Mouse (Mus musculus) activated CD4-positive, CD25-positive, alpha-beta regulatory T cell, adult 4 months (primary cell): ENCODE results near the gene Tlr5. TPM values are rescaled to one million over a fixed set of nuclear protein-coding genes. Genes with fewer than 3 reads are reported as not detected.

Experiments used
- ATAC-seq: one replicate; pipeline ENCODE4 v1.8.0; 2017
- polyA plus RNA-seq, 2 experiments: library from polyadenylated mRNA; unstranded; fragments of 100-300 nt; shearing (Covaris generic); gene quantifications; one replicate each; pipeline ENCODE4 v1.2.1; 2017

Tlr5 gene
- polyA plus RNA-seq, 2 experiments from 2014 or later = 0.27 TPM; not detected in 1

DNA sequence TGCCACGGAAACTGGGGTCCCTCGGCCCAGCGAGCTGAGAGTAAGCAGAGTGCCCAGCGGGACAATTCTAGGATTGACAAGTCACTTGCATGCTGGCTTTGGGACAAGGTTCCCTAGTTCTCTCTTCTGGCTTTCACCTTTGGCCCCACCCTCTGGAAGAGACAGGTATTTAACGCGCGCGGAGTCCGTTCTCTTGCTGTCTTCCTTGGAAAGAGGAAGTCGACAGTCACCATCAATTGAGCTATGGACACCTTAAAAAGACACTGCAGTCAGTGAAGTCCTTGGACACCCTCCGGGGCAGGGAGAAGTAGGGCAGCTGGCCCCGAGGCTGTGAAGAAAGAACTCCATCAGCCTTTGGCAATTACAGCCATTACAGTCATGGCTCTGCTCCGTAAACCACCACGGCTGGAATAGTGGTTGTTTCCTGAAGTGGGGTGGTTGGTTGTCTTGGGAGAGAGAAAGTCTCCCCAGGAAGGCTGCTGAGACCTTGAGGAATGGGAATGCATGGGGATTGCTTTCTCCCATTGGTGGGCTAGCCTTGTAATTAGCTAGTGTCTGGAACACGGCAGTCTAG is 546 bp downstream of the Tlr5 start:
- ATAC-seq = no peak

DNA sequence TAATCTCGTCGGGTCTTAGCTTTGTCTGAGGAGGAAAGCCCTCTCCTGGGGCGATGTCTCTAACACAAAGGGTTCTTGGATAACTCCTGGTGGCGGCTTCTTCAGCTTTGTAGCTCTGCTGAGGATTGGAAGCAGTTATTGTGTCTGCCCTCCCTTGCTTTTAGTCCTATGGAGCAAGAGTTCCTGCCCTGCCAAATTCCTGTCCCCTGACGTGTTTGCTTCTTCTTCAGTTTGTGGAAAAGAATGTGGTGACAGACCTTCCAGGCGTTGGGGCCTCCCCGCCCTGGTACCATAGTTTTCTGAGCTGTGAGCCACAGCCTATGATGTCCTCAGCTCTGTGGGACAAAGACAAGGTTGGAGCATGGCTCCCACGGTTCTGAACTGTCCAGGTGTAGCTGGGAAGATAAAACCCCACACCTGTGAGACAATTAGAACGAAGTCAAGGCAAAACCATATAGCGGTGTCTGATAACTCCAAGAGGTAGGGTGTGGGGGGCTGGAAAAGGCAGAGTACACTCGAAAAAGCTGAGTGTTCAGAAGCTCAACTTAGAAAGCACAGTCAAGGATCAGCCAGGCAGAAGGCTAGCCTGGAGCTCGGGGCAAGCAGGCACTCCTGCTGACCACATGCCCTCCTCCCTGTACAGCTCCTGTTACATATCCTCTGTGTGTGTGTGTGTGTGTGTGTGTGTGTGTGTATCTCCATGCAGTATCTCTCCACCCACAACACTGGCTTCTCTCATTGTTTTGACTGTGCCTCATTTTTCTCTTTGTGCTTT is 1.8 kb downstream of the Tlr5 start:
- ATAC-seq = no peak

DNA sequence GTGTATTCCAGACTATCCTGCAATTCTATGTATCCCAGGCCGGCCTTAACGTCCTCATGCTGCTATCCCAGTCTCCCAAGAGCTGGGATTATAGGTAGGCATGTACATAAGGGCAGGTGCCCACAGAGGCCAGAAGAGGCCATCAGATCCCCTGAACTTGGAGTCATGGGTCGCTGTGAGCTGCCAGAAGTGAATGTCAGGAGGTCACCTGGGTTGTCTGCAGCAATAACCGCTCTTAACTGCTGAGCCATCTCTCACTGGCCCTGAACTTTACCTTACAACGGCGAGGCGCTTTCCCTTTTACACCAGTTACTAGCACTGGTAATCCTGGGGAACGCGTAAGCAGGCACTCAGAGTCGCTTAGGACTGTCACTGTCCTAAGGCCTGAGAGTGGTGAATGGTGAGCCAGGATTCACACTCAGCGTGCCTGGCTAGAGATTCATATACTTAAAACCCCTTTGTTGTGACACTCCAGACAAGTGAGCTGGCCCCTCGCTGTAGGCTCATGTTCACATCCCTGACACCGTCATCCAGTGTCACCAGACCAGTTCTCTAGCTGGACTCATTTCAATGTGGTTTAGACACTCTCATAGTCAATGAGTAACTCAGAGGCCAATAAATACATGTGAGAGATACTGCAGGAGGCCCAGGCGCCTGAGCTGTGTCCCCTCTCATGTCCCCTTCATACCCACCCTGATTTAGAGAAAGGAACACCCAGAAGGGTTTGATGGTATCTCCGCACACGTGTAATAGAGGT is 2.6 kb downstream of the Tlr5 start:
- no peak for ATAC-seq

GRCm38 (mm10) chr1:182957826-182958544 is 3.4 kb downstream of the Tlr5 start:
- ATAC-seq = no peak

GRCm38 (mm10) chr1:182958824-182959223 is 4.2 kb downstream of the Tlr5 start:
- no peak for ATAC-seq

DNA sequence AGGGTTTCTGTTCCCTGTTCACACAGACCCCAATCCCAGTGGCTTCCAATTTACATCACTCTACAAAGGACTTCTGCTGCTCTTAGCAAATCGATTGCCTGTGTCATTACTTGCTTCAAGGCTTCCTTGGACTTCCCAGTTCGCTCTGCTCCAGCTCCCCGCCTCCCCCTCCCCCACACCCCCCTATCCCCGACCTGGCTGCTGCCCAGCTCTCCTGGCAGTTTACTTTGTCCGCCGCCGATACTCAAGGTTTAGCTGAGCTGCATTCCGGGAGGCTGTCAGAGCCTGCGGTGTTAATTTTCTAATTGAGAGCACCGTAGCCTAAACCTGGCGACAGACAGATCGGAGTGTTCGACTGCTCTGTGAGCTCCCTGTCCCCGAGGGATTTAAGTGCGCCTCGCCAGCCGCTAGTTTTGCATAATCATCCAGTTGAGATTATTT is 4.7 kb downstream of the Tlr5 start:
- ATAC-seq = no peak

DNA sequence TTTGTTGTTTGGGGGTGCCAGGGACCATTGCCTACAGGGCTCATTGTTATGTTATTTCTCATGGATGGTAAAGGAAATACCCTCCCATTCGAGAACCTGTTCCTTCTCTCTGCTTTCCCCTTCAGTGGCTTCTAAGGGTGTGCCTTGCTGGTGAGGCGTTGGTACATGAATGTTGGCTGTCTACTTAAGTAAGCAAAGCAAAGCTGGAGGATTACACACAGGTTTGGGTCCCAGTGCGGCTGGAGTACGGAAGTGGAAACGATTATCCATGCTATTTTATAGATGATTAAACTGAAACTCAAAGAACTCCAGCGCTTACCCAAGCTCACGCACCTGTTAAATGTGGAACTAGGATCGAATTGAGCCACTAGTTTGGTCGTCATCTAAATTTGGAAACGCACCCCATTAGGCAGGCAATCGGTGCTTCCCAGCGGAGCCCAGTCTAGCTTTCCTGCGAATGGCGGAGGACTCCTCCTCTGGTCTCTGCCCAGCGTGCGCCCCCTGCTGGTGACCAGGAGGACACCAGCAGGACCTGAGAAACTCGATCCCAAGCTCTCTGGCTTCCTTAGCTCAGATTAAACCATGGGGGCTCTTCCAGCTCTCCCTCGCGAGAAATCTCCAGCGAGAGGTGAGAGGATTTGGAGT is 5.3 kb downstream of the Tlr5 start:
- ATAC-seq = peak; percentile 80

DNA sequence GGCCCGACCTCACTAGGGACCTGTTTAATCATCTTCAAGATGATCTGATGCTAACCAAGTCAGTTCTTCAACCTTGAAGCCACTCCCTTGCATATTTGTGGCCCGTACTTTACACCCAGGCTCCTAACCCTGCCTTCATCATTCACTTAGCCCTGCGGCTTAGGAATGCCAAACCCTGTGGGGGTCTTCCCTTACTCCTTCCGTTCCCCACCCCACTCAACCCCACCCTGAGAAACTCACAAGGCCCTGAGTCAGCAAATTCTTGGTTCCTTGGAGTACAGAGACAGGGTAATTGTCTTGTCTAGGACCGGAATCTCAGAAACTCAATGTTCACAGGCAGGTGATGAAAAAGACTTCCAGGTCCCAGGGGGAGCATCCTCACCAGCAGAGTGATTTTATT is 6.5 kb downstream of the Tlr5 start:
- ATAC-seq = no peak

GRCm38 (mm10) chr1:182963329-182963728 is 8.7 kb downstream of the Tlr5 start:
- ATAC-seq = no peak

- ATAC-seq = no peak
Measured at GRCm38 (mm10) chr1:182964855-182965466, 10.4 kb downstream of the Tlr5 start.

DNA sequence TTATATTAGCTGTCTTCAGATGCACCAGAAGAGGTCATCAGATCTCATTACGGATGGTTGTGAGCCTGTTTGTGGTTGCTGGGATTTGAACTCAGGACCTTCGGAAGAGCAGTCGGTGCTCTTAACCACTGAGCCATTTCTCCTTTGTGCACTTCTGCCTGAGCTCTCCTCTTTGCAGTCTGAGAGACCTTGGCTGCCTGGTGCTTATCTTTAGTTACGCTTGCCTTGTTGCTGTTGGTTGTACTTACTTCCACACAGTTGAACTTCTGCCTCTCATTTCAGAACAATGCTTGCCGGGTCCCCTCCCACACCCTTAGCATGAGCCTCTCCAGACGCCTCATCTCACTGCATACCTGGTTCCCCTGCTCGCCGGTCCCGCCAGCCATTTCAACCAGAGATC is 14.1 kb downstream of the Tlr5 start:
- no peak for ATAC-seq

GRCm38 (mm10) chr1:182972240-182972639 is 17.7 kb downstream of the Tlr5 start:
- ATAC-seq = no peak

GRCm38 (mm10) chr1:182974826-182975225 is 20.2 kb downstream of the Tlr5 start:
- ATAC-seq = no peak

- ATAC-seq = no peak
Measured at GRCm38 (mm10) chr1:182980702-182981101, 26.1 kb downstream of the Tlr5 start.

DNA sequence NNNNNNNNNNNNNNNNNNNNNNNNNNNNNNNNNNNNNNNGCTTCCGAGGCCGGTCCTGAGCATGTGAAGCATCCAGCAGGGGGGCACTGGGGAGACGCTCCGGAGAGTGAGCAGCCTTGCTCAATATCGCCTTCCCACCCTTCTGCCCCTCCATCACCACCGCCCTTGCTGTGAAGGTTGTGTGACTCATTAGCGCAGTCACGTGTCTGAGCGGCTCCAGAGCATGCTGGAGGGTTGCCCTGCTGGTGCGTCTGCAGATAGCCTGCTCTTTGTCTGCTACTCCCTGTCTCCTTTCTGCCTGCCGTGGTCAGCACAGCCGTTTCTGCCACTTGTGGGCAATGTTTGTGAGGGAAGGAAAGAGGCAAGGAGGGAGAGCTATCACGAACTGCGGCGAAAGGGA is 28.4 kb downstream of the Tlr5 start:
- ATAC-seq = peak; percentile 100

- no peak for ATAC-seq
Measured at GRCm38 (mm10) chr1:182983496-182984127, 29.0 kb downstream of the Tlr5 start.

DNA sequence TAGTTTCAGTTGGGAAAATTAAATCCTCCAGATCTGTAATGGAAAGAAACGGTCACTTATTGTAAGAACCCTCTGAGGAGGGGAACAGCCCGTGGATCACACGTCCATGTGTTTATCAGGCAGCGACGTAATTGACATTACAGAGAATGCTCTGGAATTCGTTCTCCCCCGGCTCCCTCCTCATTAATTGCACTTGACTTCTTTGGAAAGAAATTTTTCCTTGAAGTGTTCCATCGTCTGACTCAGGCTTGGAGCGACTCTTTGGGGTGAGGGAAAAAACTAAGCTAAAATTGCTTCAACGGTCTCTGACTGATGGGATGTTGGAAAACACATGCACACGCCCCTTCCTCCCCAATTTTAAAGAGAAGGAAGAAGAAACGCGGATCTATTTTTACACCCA is 31.7 kb downstream of the Tlr5 start:
- no peak for ATAC-seq

GRCm38 (mm10) chr1:182986750-182987149 is 32.2 kb downstream of the Tlr5 start:
- no peak for ATAC-seq

DNA sequence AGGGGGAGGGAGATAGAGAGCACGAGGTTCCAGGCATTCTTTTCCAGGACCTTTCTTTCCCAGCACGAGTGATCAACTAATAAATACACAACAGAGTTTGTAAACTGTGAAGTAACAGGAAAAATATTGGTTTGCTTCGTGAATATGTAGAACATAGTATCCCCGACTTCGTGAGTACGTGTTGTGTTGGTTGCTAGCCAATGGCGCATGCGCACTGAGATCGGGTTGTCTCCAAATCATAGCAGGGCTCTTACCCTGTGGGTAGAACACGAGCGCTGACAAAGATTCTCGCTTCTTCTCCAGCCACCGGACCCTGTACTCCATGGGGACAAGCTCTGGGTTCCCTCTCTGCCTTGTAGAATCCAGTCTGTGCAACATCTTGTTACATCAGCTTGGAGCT is 33.2 kb downstream of the Tlr5 start:
- no peak for ATAC-seq

DNA sequence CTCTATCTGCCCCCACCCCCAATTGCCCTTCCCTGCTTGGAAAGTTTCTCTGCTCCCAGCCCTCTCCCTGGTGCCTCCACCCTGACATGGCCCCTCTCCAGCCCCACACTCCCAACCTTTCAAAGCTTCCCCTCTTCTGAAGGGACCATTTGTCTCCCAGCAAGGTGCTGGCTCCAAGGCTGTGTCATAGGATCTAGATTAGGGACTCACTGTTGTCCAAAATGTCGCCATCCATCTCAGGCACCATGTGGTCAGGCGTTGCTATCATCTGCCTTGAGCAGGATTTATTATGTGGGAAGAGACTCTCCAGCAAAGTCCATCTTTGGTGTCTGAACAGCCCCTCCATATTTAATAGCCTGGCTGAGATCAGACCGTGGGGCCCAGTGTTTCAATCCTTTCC is 34.1 kb downstream of the Tlr5 start:
- ATAC-seq = no peak

GRCm38 (mm10) chr1:182990092-182990762 is 35.6 kb downstream of the Tlr5 start:
- peak; percentile 53 for ATAC-seq
